Mouse (Mus musculus) mature B cell (primary cell): ENCODE data around the gene Svop.

ENCODE experiments used
- in situ Hi-C: fragments of 300-500 bp; cut with MboI; formaldehyde crosslinking; loops from 2 replicates; pipeline ENCODE4 v1.14.3; 2019

The Svop gene

DNA sequence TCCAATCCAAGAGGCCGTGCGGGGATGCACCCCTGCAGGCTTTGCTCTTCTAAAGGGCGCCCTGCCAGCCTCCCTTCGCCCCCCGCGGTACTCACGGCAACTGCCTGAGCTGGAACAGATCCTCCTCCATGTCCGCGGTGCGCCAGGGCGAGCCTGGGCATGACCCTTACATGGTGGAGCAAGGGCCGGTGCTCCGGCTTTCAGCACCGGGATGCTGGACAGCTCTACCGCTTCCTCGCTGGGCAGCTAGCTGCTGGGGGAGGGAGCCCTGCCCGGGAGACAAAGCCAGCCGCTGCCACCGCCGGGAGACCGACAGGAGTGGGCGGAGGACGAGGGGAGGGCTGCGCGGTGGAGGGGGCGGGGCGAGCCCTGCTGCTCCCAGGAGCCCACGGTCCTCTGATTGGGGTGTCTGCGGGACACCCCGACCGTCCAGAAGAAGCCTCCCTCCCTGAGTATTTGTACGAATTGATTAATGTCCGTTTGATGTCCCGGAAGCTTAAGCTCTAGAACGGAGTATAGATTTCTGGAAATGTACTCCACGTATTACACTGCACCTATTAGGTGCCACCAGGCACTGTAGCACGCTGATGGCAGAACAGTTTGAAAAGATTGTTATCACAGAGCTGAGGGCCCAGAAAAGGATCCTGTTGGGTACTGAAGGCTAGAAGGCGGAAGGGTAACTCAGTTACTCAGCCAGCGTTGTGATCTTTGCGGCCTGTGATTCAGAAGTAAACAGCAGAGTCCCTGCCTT, at the start of gene Svop:
Gene Svop (minus strand): TSS at position 514 of the 751 bp plus-strand sequence.
- in situ Hi-C loops: no loop called here

DNA sequence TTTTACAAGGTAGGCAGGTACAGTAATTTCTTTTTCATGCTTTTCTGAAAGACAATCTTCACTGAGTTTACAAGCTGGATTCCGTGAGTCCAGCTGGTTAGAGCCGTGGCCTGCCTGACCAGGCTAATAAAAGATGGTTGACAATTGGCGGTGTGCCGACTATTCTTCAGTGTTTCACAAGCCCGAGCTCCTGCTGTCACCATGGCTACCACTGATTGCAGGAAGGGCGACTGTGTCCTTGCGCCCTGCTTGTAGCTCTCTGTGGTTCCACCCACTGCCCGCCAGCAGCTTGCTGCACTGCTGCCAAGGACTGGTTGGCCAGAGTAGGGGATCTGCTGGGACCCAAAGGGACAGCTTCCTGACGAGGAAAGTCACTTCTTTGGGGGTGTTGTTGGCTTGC, 47.8 kb upstream of the Svop start:
- in situ Hi-C loops: no loop called here

DNA sequence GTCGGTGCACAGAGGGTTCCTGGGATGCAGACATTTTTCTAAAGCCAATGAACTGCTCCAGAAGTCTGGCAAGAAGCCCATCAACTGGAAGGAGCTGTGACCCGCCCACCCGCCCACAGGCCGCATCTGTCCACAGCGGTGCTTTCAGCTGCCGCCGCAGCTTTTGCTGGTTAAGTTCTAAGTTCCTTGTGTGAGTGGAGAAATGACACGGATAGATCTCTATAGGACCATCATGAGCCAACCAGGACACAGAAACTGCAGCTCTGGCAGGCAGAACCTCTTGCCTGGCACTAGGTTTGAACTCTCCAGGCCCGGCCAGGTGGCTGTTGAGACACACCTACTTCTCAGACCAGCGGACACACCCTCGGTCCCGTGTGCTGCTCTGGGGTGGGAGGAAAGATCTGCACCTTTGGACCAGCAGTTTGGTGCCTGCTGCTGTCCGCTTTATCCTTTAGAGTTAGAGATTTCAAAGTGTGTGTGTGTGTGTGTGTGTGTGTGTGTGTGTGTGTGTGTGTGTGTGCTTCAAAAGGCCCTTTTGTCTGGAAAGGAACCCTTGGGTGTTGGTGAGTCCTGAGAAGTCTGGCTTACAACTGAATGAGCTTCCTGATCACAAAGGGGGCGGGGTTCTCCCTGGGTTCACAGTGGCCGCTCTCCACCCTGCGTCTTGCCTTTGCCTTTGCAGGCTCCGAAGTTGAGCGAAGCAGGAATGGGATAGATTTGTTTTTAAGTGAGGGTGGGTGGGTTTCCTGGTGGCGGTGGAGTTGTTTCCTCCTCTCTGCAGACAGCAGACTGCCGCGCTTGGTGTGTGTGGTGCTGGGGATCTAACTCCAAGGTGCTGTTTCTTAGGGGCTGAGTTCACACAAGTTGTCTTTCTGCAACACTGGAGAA, 47.2 kb upstream of the Svop start:
- in situ Hi-C loops: no loop called here

DNA sequence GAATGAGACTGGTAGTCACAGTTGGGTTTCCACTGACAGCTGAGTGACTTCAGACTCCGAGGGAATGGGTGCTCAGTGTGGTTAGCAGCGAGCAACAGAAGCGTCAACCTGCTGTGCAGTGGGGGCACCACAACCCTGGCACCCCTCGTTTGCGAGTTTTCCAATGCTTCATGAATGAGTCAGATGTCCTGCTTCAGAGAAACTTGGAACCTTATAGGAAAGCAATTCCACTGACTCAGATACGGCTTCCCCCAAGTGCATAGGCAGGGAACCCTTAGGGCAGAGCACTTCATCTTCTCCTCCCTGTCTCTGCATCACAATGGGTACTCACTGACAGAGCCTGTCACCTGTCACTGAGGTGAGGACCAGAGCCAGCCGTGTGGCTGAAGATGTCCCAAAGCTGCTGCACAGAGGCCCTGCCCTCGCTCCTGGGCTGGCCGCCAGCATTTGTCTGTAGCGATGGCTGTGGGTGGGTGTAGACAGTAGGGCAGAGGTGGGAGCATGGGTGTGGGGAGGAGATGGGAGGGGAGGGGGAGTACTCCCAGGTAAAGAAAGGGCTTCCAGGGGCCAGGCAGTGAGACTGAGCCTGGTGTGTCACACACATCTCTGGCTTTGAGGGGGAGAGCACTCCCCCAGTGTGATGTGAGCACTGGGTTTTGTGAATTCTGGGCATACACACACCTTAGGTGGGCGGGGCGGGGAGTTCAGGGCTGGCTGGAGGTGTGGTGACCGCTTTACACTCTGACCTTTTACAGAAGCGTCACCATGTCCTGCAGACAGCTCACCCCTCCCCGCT, 46.3 kb upstream of the Svop start:
- in situ Hi-C loops: no loop called here

DNA sequence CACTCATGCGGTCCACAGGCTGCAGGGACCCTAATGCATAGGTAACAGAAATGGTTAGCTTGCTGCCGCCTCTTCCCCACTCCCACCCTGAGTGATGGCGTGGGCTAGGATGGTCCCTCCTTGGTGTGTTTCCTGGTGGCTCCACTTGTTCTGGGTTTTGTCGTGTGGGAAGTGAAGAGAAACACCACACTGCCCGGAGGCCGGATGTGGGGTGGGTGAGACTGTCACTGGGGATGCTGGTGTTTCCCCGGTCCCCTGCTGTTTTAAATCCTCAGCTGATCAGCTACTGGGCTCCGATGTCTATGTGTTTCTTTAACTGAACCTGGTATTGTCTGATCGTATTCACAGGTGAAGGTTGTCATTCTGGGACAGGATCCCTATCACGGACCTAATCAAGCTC, 44.1 kb upstream of the Svop start:
- in situ Hi-C loops: no loop called here

DNA sequence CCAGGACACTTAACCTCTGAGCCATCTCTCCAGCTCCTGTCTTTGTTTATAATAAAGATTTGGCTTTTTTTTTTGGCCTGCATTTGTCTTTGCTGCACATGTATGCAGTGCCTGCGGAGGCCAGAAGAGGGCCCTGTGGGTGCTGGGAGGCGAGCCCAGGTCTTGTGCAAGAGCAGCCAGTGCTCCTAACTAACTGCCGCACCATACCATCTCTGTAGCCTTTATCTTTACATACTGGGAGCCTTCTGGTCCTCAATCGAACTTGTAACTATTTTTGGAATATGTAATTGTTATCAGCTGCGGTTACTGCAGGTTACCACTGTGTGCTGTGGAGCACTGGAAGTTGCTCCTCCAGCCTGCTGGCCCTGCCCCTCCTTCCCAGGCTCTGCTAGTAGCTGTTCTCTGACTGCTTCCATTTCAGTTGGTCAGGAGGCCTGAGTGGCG, 42.7 kb upstream of the Svop start:
- in situ Hi-C loops: no loop called here

DNA sequence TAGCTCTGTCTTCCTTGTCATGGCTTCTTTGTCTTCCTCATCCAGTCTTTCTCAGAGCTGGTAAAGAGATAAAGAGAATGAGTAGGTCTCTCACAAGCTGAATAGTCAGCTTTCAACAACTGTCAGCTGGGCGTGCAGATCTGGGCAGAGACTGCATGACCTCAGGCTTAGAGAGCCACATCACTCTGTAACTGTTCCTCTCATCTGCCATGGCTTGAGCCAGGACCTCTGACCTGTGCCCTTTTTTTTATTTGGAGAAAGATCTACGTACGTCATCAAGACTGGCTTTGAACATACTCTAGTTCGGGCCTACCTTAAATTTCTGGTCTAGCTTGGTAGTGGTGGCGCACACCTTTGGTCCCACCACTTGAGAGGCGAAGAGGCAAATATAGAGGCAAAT, 41.5 kb upstream of the Svop start:
- in situ Hi-C loops: no loop called here

DNA sequence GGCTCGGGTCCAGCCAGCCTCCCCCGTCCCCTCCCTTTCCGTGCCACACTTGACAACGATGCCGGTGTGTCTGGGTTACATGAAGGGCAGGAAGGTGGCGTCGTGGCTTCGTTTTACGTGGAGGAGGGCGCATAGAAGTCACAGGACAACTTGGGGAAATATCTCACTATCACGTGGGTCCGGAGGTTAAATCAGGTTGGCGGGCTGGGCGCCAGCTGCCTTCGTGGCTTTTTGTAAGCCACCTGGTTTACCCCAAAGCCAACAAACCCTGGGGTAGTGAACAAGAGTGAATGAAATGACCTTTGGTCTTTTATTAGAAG, 40.1 kb upstream of the Svop start:
- in situ Hi-C loops: no loop called here

DNA sequence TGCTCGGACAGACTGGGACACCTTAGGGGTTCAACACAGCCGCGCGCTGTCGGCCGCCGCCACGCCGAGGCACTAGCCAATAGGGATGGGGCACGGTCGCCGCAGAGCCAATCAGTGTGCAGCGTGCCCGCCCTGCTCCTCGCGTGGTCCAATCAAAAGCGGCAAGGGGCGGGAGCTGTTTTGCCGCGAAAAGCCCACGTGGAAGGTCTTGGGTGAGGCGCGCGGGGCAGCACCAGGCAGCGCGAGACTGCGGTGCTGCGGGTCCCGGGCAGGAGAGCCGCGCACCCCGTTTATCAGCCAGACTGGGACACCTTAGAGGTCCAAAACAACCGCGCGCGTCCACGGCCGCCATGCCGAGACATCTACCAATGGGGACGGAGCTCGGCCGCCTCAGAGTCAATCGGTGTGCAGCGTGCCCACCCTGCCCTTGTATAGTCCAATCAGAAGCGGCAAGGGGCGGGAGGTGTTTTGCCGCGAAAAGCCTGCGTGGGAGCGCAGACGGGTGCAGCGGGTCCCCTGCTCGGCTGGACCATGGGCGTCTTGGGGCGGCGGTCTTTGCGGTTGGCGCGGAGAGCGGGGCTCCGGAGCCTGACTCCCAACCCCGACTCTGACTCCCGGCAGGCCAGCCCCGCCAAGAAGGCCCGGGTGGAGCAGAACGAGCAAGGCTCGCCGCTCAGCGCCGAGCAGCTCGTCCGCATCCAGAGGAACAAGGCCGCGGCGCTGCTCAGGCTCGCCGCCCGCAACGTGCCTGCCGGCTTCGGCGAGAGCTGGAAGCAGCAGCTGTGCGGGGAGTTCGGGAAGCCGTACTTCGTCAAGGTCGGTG, 39.5 kb upstream of the Svop start:
- in situ Hi-C loops: no loop called here

DNA sequence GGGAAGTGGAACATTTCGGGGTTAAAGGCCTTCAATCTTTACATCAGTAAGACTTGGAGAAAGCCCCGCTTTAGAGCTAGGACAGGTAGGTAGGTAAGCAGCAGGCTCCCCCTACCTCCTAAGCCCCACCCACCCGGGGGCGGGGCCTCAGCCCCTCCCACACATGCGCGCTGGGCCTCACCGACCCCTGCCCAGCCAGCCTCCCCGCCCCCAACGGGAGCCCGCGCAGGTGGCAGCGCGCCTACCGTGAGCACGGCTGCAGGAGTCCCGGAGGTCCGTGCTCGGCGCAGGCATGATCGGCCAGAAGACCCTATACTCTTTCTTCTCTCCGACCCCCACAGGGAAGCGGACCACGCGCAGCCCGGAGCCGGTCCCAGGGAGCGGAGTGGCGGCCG, 38.8 kb upstream of the Svop start, which contains the start of gene Ung:
Gene Ung (plus strand): TSS at position 176 of the 395 bp plus-strand sequence.
- in situ Hi-C loops: no loop called here

DNA sequence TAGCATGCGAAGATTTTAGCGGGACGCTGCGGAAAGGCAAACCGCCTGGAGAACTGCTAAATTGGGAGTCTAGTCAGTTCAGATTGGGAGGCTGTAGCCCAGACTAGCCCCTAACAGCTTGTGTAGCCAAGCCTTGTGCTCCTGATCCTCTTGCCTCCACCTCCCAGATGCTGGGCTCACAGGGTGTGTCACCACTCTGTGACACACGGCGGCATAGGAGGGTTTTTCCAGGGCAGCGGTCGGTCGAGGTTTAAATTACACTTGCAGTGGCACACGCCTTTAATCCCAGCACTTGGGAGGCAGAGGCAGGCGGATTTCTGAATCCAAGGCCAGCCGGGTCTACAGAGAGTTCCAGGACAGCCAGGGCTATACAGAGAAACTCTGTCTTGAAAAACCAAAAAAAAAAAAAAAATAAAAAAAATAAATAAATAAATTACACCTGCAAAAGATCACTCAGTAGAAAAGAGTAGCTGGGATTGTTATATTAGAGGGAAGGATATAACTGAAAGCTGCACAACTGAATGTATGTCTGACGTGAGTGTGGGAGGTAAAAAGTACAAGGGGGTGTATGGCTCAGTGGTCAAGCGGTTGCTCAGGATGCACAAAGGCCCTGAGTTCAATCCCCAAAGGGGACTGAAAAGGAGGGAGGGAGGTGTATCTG, 38.3 kb upstream of the Svop start:
- in situ Hi-C loops: no loop called here

DNA sequence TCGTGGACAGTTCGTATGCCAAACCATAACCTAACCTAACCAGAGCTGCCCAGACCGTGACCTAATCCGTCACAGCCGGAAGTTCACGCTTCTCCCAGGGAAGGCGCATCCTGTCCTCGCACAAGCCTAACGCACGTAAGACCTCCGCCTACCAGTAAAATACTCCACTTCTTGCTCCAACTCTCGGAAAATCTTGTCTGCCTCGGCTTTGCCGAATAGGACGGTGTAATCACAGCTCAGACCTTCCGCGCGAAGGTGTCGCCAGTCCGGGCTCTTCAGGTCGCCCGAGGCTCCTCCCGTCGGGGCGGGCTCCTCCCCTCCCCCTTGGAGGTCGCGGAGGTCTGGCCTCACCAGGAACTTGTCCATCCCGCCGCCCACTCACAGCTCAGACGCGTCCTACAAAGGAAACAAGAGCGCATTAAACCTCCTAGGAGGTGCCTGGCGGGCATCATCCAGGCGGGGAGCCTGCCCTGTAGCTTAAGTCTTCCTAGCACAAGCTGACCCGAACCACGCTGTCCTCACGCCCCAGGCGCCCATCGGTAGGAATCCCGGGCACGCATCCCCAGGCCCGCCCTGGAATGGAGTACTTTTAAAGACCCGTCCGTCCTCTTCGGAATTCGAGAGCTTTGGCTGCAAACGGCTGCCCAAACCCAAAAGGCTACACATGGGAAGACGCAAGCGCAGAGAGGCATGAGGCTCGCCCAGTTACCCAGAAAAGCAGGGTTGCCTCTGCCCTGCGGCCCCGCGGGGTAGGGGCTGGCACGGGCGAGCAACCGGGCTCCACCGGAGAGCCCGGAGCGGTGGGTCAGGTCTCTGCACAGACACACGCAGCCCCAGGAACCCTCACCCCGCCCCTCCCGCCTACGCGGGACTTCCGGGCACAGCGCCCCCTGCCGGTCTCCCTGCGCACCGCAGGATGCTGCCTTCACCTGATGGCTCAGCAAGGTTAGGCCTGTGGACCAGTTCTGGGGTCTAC, 36.3 kb upstream of the Svop start, which contains the start of gene Alkbh2:
Gene Alkbh2 (minus strand): TSS at position 845 of the 976 bp plus-strand sequence.
- in situ Hi-C loops: no loop called here

DNA sequence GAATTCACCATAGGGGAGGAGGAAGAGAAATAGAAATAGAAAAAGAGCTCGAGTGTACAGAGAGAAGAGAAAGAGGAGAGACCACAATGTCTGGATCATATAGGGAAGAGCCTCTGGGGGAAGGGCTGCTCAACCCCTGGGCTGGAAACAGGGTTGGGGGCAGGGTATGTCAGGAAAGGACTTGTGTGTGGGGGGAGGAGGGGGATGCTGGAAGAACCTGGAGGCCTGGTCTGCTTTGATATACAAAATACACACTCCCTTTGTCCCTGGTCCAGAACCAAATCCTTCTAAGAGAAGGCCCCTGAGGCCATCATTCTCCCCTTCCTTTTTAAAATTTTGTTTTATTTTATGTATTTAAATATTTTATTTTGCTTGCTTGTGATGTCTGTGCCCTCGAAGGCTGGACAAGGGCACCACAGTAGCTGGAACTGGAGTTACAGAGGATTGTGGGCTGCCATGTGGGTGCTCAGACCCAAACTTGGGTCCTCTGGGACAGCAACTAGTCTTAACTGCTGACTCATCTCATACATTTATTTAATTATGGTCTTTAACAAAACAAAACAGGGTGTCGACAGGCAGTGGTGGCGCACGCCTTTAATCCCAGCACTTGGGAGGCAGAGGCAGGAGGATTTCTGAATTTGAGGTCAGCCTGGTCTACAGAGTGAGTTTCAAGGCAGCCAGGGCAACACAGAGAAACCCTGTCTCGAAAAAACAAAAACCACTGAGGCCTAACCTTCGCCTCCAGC, 35.3 kb upstream of the Svop start:
- in situ Hi-C loops: no loop called here

DNA sequence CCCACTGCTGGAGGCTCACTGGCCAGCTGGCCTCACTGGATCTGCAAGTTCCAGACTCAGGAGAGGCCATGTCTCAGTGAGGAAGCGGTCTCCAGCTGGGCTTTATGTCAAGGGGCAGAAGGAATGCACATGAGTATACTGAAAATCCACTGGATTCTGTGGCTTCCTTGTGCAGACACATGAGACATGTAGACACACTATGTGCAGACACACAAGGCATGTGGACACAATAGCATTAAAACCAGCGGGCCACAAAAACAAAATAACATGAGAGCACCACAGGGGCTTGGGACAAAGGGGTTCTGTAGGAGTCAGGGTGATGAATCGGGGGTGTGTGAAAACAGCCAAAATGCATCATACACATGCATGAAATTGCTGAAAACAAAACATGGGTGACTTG, 34.6 kb upstream of the Svop start:
- in situ Hi-C loops: no loop called here

DNA sequence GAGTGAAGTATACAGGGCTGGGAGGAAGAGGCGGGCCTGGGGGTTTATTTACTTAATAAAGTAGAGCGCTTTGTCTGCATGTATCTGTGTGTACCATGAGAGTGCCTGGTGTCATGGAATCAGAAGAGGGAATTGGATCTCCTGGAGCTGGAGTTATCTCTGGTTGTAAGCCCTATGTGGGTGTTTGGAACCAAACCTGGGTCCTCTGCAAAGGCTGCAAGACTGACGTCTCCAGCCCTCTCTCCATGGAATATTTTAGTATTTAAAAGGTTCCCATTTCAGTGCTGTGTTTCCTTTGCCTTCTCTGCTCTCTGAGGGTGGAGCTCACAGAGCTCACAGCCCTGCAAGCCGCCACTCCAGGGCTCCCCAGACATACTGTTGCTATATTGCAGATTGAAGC, 28.4 kb upstream of the Svop start:
- in situ Hi-C loops: no loop called here

DNA sequence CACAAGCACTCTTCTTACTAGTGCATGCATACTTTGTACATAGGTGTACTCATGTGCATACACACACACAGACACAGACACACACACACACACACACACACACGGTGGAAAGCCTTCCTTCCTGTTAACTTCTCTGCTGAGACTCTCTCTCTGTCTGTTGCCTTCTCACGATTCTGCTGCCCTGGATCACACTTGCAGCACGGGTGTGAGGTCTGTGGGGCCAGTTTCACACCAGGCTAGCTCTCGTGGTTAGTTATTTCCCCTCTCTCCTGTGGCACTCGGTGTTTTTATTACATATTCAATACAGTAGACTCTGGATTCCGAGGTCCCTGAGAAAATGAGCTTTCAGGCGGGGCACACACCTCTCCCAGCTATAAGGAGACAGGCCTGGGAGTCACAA, 25.2 kb upstream of the Svop start:
- in situ Hi-C loops: no loop called here

DNA sequence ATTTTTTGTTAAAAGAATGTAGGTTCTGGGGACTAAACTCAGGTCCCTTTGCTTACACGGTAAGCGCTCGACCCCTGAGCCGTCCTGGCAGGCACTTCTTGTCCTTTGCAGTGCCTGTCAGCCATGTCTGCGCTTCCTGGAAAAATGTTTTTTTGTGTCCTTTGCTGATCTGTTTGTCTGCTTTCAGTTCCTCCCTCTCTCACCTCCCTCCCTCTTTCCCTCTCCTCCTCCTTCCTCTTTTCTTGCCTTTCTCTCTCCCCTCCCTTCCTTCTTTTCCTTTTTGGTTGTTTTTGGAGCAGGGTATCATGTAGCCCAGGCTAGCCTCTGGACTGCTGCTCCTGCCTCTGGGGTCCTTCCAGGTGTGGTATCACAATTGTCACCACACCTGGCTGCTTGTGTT, 23.7 kb upstream of the Svop start:
- in situ Hi-C loops: no loop called here

DNA sequence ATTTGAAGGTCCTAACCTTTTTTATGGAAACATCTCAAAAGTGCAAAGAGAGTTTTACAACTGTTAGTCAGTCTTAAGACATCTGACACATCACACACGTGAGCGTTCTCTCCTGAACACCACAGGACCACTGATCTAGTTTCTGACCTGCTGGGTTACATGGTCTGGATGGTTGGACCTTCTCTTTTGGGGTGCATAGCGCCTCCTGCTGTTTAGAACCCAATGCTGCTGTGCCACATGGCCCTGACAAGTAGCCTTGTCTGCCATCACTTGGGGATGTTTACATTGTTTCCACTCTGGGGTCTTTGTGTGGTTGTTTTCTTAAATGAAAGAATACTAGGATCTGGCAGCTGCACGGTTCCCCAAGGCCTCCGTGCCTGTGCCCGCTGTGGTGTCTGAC, 22.0 kb upstream of the Svop start:
- in situ Hi-C loops: no loop called here

DNA sequence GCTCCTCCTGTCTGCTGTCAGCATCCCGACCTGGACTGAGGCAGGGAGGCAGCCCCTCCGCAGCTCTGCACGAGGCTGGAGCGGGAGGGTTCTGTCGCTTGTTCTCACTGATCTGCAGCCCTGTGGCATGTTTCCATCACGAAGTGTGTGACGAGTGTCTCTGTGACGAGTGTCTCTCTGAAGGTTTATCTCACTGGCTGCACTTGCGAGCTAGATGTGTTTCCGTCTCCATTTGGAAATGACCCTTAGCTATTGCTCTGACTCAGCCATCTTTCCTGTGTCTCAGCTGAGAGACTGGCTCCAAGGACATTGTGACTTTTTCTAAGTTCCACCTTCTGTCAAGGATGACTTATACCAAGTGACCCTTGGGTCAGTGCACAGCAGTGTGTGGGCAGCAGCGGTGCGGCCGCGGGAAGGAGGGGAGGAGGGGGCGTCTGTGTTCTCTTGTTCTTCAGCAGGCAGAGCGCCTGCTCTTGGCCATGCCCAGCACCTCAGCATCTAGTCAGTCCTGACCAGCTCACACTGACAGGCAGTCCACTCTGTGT, 15.1 kb upstream of the Svop start:
- in situ Hi-C loops: no loop called here
